Mouse (Mus musculus): ENCODE measurements around the gene Fcgrt.
"Not testable (repeated sequence)": the region's sequence is repeated elsewhere in the genome, so short reads cannot be mapped to it uniquely, and the experiment has no call there.

Gene Fcgrt

DNA sequence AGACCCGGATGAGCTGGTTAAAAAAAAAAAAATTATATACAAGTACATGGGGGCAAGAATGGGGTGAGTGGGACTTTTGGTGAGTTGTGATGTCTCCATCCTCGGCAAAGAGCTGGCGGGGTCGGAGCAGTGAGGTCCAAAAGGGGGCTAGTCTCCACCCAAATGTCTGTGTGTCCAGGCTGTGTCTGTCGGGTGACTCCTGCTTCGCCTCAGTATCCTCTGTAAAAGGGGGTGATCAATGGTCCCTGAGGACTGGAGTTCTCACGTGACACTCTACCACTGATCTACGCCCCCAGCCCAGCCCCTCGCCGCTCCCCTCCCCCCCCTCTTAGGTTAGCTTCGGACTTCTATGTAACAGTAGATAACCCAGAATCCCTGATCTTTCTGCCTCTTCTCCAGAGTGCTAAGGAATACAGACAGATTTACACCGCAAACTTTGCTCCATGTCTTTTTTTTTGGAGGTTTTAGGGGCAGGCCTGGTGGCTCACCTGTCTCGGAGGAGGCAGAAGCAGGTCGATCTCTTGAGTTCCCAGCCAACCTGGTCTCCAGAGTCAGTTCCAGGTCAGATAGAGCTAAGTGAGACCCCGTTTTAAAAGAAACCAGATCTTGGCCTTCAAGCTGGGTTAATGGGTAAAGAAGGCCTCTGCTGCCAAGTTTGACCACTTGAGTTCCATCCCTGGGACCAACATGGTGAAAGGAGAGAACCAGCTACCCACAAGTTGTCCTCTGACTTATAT, 26.3 kb upstream of the Fcgrt start:
- DNase-seq: no peak

DNA sequence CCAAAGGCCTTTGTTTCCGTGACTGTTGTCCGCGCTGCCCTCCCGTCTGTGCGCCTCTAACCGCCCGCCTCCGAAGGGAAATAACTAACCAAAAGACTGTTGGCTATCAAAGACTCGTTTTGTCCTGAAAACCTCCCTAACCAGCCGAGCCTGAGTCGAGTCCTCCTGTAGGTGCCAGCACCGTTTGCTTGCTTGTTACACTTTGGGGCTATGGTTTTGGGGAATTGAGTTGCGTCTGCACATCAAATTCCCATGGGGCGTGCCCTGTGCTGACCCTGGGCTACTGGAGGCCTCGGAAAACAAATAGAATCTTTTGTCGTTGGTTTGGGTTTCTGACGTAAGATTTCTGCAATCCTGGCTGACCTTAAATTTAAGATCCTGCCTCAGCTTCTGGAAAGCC, 25.7 kb upstream of the Fcgrt start:
- DNase-seq: no peak

DNA sequence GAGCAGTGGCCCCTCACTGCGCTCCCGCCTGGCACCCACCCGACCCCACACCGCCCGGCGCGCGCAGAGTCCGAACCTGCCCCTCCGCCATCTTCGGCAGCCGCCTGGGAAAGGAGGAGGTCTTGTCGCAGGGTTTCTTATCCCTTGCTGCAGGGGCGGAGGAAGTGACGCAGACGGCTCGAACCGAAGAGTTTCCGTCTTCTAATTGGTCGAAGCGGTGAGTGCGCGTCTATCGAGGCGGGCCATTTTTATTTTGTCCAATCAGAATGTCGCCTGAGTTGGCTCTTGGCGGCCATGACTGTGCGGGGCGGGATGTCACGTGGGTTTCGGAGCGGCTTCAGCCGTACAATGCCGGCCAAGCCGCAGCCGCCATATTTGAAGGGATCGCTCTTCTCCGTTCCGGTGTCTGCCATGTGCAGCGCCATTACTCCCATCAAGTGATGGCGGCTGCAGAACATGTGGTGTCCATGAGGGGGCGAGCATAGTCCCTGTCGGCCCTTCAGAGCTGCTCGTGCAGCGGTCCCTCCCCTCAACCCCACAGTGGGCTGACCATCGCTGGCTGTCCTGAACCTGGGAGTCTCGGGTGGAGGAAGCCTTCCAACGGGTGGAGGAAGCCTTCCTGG, 25.1 kb upstream of the Fcgrt start, which contains the start of gene Rpl13a:
Gene Rpl13a (minus strand): TSS at position 138 of the 623 bp plus-strand sequence.
- peak; percentile 99 for DNase-seq

DNA sequence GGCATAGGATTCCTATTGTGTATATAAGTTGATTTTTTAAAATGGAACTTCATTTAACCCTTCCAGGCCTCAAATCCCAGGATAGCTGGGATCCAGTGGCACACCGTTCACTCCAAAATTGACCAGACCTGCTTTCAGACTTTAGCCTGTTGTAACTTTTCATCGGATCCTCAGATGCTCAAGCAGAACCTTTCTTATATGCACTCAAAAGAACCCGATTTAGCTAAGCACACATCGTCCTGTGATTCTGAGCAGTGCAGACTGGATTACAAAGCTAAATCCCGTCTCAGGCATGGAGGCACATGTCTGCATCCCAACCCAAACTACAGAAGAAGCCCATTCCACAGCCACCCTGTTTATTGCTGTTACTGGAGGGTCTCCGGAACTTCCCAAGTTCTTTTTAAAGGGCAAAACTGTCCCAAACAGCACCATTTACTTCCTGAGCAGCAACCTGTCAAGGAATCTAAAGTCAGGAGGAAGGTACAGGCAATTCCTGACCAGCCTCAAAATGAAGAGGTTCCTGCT, 24.1 kb upstream of the Fcgrt start:
- DNase-seq: no peak

- no peak for DNase-seq
Observed at GRCm38 (mm10) chr7:45126844-45127699, 23.4 kb upstream of the Fcgrt start.

GRCm38 (mm10) chr7:45126147-45126843, 22.6 kb upstream of the Fcgrt start:
- no peak for DNase-seq

DNA sequence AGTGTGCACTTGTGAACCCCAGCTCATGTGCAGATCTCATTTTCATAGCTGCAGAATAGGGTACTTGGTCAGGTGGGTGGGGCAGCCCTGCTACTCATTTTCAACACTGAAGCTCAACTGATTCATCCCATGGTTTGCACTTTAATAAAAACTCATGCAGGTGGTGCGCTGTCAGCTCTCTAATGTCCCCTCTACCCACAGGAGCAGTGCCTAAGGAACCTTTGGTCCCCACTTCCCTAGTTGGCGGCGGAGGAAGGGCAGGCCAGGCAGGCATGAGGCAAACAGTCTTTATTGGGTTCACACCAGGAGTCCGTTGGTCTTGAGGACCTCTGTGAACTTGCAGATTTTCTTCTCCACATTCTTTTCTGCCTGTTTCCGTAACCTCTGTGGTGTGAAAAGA, 22.0 kb upstream of the Fcgrt start:
- DNase-seq: not testable (repeated sequence)

- DNase-seq: no peak
Observed at GRCm38 (mm10) chr7:45125144-45125600, 21.5 kb upstream of the Fcgrt start.

DNA sequence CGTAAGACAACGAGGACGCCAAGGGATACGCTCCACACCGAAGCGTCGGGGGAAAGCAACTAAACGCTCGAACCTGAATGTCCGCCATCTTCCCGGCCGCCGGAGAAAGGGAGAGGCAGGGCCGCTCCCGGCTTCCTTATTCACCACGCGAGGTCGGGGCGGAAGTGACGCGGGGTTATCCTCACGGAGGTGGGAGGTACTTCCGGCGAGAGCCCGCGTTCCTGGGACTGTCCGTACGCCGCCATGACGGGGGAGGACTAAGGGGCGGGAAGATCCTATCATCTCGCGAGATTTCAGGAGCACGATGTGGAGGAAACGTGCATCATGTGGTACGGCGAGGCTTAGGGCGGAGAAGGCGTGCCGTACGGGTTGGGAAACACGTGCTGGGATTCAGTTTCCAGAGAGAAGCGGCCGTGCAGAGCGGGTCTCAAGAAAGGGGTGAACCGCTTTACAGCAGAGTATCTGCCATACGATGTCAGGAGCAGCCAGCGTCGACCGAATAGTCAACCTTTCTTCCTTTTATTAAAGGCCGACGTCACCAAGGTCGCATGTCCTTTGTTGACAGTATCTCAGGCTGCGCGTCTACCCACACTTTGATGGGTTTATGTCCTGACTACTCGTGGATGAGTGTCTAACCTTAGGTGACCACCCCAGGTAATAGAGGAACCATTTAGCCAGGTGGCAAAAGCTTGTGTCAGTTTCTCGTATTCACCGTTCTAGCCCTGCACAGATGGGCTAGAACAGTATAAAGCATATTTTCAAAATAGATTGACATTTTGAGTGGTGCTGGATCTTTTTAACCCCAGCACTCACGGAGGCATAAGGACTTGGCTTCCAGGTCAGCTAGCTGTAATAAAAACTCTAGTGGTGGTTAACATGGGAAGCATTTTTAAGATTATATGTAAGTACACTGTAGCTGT, 20.8 kb upstream of the Fcgrt start, which contains the start of gene Rps11:
Gene Rps11 (minus strand): TSS at position 216 of the 920 bp plus-strand sequence.
- peak; percentile 99 for DNase-seq

DNA sequence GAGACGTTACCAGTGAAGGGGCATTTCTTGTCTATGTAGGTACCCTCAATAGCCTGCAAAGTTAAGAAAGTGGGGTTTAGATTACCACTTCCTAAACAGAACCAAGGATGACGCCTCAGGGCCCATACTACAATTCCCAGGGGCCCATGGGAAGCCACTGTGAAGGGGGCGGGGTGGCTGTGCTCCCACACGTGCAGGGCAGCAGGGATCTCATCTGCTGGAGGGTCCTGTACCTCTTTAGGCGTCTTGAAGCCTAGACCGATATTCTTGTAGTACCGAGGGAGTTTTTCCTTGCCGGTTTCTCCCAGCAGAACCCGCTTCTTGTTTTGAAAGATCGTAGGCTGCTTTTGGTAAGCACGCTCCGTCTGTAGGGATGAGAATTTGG, 19.5 kb upstream of the Fcgrt start:
- no peak for DNase-seq

GRCm38 (mm10) chr7:45122561-45123185, 19.0 kb upstream of the Fcgrt start:
- no peak for DNase-seq

GRCm38 (mm10) chr7:45121966-45122365, 18.3 kb upstream of the Fcgrt start:
- DNase-seq: no peak

- peak; percentile 52 for DNase-seq
Observed at GRCm38 (mm10) chr7:45121404-45121803, 17.8 kb upstream of the Fcgrt start.

GRCm38 (mm10) chr7:45119780-45120709, 16.4 kb upstream of the Fcgrt start:
- DNase-seq: no peak

DNA sequence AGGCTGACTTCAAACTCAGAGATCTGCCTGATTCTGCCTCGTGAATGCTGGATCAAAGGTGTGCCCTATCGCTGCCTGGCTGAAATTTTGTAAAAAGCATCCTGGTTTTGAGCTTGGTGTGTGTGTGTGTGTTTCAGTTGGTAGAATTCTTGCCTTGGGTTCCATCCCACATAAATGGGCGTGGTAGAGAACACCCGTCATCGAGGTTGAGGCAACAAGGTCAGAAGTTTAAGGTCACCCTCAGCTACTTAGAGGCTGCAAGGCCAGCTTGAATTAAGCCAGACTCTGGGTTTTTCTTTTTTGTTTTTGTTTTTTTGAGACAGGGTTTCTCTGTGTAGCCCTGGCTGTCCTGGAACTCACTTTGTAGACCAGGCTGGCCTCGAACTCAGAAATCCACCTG, 14.7 kb upstream of the Fcgrt start:
- no peak for DNase-seq

DNA sequence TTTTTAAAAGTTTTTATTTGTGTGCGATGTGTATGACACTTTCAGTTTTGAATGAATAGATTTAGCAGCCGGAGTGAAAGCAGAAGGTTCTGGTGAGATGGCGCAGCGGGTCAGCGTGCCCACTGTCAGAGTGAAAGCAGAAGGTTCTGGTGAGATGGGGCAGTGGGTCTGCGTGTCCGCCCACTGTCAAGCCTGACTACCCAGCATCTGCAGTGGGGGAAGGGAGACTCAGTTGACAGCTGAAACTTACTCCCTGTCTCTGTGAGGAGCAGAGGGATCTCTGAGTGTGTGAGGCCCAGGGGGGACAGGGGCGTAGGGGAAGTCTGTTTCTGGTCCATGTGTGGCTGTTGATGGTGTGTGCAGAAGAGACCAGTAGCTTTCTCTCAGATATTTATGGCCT, 13.9 kb upstream of the Fcgrt start:
- DNase-seq: no peak

DNA sequence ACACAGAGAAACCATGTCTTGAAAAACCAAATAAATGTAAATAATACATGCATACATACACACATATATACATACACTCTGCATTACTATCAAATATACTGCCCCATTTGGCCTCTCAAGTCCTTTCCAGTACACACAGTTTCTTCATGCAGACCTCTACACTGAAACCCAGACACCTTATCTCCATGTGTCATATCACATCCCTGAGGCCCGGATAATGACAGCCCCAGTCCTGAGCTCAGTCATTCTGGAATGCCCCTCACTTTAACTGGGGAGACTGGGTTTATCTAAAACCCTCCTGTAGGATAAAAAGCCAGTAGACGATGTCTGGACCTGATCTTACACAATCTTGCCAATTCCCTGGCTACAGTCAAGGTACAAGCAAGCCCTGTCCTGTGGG, 9.8 kb upstream of the Fcgrt start:
- no peak for DNase-seq

- DNase-seq: no peak
Observed at GRCm38 (mm10) chr7:45112529-45112928, 8.9 kb upstream of the Fcgrt start.

GRCm38 (mm10) chr7:45111940-45112339, 8.3 kb upstream of the Fcgrt start:
- DNase-seq: no peak

GRCm38 (mm10) chr7:45110089-45110488, 6.4 kb upstream of the Fcgrt start:
- not testable (repeated sequence) for DNase-seq
